Mouse (Mus musculus): ENCODE data around the gene Cds2.
A peak's percentile ranks its signal among the peaks of the same experiment; 100 is the strongest.
"Not testable (repeated sequence)": the region's sequence is repeated elsewhere in the genome, so short reads cannot be mapped to it uniquely, and the experiment has no call there.

Cds2 gene

DNA sequence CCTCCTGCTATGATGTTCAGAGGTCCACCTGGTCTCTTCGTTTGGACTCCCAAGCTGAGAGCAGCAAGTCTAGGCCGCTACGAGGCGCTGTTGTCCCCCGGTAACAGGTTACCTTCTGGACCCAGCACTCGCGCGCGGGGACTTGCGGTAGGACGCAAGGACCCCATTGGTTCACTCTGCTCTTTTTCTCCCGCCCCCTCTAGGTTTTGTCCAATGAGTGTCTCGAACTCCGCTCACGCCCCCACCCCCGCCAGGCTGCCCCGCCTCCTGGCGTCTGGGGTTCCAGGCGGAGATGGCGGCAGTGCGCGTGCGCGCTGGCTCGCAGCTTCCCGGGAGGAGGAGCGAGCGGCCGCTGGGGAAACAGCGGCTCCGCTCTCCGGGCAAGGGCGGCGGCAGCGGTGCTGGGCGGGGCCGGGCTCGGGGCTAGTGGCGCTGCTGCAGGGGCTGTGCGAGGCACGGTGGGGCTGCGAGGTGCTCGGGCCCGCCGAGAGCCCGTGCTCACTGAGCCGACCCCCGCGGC lies at the start of gene Cds2:
TSS of gene Cds2 (plus strand) at position 270 of the 520 bp plus-strand sequence.
- DNase-seq, result peak; percentile 99

DNA sequence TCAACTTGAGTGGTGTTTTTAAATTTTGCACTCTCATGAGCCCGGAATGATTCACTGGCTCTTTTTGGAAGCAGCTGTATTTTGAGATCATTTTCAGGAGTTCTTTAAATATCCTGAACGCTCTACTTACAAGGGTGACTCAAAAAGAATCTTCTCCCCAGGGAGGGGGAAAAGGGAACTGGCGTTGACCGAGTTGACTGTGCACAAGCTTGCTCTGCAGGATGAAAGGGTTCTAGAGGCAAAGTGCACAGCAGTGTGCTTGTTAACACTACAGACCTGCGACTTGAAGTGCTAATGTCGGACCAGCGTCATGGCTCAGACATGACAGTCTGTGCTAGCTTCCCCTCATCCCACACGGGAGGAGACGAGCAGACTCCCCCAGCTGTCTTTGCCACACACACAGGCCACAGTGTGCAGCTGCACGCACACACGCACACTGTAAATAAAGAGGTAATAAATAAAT lies 41.3 kb upstream of the Cds2 start:
- no peak for DNase-seq

DNA sequence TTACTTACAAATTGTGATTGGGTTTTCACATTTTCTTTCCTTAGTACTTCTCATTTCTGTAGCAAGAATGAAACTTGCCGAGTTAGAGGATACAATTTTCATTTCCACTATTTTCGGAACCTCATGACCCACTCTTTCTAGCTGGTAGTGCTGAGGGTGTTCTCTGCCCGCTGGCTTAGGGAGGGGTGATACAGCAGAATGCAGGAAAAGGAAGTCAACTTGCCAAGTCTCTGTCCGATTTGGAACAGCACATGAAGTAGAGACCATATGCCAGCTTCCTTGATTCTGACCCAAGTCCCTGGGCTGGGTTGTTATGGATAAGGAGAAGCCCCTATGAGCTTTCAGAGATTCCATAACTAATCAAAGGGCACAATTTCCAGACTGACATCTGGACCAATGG lies 38.6 kb upstream of the Cds2 start:
- no peak for DNase-seq

DNA sequence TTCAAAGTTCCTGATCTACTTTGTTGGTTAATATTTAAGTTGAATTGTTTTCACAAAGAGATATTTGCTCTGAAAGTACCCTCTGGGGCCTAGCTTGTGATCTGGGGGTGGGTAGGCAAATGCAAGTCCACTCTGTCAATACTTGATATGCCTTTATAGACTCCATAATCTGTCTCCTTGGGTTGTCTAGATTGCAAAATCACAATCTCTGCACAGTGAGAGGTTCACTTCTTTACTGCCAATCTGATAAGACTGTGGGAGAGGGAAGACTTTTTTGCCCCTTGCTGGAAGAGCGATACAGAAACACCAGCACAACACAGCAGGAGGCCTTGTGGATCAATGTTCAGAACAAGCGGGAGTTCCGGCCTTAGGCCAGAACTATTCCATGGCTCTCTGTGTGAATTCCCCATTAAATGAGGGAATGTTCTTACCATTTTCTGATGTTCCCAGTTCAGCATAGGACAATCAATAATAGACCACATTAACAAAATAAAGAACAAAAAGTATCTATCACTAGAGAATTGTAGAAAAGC lies 30.5 kb upstream of the Cds2 start:
- no peak for DNase-seq

DNA sequence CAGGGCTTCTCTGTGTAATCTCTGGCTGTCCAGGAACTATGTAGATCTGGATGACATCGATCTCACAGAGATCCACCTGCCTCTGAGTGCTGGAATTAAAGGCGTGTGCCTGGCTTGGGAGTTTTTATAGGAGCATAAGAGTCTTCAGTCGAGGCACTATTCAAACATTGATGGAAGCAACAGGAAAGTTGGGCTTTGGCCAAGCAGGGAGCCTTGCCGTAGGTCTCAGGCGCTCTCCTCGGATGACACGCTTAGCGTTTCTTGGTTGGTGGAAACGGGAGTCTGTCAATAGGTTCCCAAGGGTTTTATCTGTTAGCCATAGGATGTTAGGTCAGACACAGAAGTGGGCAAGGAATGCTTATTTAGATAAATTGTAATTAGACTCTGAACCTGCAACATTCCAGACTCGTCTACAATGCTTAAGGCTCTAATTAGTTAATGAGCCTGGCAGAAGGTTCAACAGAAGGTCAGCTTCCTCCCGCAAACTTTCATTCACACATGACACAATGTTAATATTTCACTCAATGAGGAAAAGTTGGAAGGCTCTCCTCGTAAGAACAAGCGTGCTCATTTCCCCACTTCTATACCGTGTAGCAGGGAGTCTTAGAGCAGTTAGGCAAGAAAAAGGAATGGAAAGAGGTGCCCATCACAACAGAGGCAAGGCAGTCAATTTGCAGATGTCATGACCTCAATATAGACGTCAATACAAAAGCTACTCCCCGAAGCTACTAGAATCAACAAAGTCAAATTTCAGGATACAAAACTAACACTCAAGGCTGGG lies 28.8 kb upstream of the Cds2 start:
- no peak for DNase-seq

DNA sequence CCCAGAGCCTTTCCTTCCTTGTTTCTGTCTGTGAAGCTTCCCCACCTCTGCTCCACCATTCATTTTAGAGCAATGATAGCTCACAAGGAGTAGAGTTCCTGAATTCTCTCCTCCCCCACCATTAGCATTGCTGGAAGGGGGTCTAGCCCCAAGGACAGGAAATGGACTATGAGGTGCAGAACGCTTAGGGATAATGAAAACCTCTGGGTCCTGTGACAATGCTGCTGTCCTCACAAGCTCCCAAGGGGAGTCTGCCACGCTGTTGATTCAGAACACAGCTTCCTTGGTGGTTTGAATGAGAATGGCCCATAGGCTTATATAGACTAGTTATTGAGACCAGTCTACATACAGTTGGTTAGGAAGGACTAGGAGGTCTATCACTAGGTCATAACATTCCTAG lies 27.7 kb upstream of the Cds2 start:
- no peak for DNase-seq

DNA sequence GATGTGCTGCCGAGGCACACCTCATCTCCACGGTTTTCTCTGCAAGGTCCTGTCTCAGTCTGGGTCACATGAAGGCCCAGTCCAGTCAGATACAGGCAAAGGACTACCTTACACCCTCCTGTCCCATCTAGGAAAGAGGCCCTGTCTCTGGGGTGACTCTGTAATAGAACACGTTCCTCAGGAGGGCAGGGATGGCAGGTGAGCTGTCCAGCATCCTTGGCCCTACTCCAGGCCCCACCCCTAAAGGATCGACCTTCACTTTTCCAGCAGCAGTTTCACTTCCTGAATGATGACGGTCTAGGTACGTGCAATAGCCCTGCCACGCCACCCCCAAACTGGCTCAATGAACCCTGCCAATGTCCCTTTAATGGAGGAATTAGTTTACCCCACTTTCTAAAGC lies 27.0 kb upstream of the Cds2 start:
- no peak for DNase-seq

DNA sequence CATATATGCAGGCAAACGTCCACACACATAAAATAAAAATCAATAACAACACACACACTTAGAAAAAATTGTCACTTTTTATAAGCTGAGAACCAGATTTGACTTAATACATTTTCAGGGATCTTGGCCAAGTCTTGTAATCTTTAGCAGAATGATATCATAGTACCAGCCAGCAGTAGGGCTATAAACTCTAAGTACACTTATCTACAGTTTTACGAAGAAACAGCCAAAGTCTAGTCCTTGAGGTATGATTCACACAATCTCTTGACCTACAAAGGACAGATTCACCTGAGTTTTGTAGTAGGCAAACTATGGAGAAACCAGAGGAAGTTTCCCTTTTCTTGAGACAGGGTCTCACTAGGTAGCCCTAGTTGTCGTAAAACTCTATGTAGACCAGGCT lies 23.5 kb upstream of the Cds2 start:
- not testable (repeated sequence) for DNase-seq

DNA sequence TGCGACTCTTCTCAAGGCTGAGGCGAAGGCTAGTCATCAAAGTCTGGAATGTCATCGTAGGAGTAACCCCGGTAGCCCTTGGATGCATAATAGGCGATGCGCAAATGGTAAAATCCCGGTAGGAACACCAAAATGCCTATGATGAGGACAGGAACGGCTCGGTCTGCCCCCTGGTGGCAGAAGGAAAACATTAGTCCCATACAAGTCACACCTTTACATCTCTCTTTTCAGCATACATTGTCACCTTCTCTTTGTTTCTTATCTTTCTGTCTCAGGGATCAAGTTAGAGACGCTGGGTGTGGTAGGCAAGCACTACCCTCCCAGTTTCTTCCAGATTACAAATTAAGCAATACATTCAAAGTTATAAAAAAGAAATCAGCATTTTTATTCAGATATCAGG lies 22.5 kb upstream of the Cds2 start:
- DNase-seq, result peak; percentile 73

DNA sequence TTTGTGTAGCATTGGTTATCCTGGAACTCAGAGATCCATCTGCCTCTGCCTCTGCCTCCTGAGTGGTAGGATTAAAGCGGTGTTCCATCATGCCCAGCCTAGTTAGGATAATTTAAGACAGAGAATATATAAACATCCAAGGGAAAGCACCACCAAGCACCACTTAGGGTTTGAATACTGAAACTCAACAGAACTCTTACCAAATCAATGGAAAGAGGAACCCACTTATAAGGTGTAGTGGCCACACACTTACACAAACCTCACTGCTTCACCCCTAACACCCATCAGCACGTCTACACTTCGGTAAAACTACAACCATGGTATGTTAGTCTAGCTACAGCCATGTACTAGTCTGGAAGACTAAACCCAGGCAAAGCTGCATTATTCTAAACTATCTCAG lies 19.6 kb upstream of the Cds2 start:
- DNase-seq, result no peak

DNA sequence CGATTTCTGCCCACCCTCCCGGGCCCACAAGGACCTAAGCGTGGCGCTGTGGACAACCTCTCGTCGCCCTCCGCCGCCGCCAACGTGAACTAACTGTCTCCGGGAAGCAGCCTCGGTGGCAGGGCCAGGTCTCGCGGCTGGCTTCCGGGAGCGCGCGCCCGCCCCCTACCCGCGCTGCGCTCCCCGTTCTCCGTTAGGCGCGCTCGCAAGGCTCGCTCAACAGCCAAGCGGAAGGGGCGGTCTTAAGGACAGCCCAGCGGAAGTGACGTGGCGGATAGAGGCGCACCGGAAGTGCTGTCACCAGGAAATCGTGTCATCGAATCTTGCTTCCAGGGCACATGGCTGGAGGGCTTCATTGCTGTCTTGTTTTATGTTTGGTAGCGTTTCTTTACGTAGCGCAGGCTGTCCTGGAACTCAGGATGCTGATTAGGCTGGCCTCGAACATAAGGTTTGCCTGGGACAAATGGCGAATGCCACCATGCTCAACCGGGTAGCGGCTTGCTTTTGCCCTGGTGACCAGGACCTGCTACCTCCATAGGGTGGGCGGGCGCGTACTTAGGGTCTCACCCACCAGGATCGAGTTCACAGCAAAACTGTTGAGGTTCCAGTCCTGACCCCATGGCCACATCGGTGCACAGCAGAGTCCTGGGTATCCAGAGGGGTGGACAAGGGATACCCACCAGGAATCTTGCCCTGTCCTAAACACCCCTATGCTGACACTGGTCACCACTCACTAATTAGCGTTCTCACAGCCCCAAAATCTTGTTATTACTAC lies 15.2 kb upstream of the Cds2 start, which contains the start of gene Tmem230:
TSS of gene Tmem230 (minus strand) at position 269 of the 775 bp plus-strand sequence.
- peak; percentile 96 for DNase-seq

DNA sequence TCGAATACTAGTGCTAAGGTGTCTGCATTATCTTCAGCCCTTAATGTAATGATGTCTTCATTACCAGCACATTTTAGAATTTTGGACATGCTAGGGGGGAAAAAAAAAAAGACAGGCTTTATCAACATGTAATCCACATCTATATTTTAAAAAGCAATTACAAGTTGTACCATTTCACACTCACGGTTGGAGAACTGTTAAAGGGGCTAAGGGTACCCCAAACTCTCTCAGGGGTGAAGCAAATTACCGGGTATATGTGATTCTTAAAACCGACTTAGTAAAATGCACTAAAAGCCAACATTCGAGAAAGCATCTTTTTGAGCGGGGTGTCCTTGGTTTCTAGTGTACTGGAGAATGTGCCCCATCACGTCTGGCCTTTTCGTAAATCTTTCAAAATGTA lies 11.0 kb upstream of the Cds2 start:
- DNase-seq, result no peak

DNA sequence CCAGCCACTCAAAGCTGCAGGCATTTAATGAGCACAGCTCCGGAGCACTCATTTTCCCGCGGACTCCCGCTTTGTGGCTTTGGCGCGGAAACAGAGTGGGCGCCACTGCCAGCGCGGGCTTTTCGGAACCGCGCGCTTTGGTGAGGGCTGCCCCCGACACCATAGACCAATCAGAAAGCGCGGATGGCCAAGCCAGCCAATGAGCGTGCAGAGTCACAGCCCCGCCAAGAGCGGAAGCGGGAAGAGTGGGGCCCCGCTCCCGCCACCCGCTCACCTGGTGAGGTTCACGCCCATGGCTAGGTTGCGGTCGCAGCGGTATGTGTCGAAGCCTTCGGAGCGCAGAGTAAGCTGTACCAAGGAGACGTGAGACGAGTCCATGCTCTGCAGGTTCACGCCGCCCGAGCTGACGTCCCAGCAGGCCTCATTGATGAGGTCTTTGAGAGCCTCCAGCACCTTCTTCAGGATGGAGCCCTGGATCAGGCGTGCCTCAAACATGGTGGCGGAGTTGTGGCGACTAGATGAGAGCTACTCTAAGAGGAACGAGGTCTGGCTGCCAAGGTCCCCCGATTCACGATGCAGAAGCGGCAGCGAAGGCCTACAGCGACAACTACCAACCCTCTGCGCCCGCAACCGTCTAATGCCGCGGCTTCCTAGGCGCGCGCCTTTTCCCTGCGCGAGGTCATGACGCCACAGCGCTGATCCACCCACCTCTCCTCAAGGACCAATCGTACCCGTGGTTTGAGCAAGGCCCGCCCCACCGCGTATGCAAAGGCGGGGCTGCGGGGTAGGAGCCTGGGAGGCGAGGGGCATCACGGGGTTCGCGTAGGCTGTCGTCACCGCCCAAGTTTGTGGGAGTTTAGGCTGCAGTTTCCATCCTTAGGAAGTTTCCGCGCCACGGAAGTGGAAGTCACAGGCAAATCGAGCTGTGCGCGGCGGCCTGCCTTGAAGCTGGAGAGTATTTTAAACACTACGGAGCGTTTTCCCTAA lies 10.1 kb upstream of the Cds2 start, which contains the start of gene Pcna:
TSS of gene Pcna (minus strand) at position 773 of the 987 bp plus-strand sequence.
- peak; percentile 96 for DNase-seq

DNA sequence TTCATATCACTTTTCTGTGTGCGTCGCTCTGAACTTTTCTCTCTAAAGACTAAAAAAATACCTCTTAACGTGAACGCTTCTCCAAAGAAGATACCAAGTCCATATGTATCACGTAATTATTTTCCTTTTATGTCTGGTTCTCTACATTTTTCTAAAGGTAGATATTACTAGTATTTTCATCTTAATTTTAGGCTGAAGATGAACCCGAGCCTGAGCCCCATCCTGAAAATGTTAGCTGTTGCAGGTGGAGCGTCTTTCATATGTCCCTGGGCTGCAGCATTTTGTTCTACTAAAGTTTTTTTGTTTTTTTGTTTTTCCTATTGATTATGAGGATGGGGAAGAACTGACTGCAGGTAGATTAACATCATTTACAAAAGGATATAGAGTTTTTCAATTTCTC lies 9.3 kb upstream of the Cds2 start:
- no peak for DNase-seq

DNA sequence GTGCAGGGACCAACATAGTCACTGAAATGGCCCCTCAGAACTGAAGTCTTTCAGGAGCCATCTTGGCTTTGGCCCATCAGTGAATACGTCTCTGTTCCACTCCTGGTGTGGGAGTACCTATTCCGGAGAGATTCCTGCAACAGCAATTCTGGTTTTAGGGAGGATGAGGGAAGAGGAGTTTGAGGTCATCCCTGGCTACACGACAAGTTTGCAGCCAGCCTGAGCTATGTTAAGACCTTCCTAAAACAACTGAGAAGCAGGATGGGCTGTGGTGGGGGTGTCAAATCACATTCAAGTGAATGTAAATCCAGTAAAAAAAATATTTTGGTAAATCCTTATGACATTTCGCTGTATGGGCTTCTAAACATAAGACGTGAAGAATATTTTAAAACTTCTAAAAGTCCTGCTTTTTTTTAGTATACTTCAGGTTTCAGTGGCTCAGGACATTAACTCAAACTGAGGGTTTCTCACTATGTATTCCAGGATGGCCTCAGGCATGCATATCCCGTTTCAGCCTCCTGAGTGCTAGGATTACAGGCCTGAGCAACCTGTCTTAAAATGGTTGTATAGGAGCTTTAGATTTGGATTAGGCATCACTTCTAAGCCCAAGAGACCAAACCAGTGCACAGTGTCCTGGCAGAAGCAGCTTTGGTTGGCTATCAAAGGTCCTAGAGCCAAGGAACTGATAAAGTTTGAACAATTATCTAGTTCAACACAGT lies 5.4 kb upstream of the Cds2 start:
- DNase-seq, result no peak

DNA sequence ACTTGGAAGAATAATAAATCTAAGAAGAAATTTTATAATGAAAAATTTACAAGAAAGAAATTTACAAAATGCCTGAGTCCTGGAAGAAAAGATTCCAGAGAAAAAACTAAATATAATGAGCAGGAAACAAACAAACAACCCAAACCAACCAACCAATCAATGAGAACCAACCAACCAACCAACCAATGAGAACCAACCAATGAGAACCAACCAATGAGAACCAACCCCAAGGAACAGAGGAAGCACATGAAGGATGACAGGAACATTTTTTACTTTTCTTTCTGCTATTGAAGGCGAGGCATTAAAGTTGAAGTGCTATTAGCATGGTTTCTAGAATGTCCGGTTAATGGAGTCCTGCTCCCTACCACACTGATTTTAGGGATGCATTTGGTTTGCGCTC lies 2.3 kb upstream of the Cds2 start:
- DNase-seq, result no peak

DNA sequence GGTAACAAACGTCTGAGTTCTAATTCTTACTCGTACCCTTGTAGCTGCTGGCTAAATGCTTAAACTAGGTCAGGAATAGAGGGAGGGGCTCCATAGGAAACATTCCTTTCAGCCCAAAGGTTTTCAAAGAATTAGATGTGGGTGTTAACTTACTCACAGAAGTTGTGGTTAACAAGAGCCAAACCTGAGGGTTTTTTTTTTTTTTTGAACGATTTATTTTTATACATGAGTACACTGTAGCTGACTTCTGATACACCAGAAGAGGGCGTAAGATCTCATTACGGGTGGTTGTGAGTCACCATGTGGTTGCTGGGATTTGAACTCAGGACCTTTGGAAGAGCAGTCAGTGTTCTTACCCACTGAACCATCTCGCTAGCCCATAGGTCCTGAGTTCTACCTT lies 773 bp upstream of the Cds2 start:
- DNase-seq, result no peak

DNA sequence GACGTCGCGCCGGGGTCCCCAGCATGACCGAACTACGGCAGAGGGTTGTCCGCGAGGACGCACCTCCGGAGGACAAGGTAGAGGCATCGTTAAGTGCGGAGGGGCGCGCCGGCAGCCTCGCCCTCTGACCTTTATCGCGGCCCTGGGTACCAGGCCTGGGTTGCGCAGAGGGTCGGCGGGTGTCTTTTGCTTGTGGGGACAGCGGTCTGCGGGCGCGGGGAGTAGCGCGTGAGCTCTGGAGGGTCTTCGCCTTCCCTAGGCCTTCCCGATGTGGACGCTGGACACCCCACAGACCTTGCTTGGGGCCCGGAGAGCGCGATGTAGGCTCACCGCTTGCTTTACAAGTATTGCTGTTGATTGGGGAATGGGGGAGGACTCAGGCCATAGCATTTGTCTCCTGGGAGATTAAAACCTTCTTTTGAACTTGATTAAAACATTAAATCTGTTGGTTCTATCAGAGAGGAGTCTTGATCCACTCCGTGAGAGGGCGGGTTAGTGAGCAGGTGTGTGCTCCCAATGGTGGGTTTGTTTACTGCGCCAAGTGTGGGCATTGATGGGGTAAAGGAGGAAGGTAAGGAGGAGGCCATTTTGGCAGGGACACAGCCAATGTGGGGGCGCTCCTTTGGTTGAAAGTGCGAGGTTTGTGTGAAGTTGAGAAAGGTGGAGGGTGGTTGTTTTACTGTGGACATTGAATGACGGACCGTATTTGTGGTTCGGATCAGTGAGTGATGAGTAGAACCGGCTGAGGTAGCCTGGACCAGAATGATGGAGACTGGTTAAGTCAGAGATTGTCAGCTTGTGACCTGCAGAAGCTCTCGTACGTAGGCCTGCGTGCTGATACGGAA lies 695 bp downstream of the Cds2 start:
- DNase-seq, result peak; percentile 65

DNA sequence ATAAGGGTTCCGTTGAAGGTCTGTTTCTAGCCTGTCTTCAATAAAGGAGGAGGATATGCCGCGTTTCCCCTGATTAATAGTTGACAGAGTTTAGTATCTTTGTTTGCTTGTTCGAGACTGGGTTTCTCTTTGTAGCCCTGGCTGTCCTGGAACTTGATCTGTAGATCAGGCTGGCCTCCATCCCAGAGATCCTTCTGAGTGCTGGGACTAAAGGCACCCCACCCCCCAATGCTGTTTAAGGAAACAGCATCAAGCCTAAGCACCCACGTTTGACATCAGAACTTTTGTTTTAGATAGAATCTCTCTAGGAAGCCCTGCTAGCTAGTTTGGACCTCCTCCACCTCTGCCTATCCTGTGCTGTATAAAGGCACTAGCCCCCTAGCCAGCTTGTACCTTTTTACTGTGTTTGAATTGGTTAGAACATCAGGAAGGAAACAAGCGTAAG lies 1.3 kb downstream of the Cds2 start:
- no peak for DNase-seq

DNA sequence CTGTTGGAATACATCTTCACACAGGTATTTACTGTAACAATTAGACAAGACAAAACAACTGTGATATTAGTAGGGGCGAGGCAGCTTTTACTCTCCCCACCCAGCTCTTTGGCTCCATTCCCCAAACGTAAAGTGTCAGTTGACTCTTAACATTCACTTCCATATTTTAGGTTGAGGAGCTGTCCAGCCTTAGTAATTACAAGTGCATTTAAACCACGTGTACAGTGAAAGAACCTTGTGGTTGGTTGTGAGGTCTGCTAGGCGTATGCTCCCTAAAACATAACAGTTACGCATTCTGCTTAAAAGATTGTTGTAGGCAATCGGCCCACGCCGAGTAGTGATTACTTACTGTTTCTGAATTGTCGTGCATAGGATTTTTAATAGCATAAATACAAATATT lies 2.2 kb downstream of the Cds2 start:
- DNase-seq, result no peak

DNA sequence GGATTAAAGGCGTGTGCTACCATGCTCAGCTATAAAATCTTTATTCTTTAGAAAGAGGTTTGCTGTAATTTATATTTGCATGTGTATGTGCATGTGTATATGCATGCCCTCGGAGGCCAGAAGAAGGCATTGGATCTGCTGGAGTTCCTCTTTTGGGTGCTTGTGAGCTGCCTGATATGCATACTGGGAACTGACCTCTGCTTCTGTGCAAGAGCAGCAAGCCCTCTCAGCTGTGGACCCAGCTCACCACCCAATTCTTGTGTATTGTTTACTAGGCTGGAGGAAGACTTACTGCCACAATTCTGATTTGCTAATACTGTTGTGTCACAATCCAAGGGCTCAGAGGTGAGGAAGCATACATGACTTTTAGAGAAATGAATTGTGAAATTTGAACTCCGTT lies 3.1 kb downstream of the Cds2 start:
- DNase-seq, result no peak

Data from thymus, postnatal 4 days (tissue).